Mouse (Mus musculus) stomach, postnatal 0 days (tissue): Measurements from ENCODE around the gene Krt15.

Source experiments
- CTCF ChIP-seq: IDR thresholded peaks from 2 replicates; pipeline ENCODE4 v1.5.1; 2016; ENCODE audit warnings: antibody characterized with exemption, low read depth, mild to moderate bottlenecking, moderate library complexity
- EP300 ChIP-seq: optimal IDR thresholded peaks from 2 replicates; pipeline ENCODE3; 2016; ENCODE audit warnings: antibody characterized with exemption

GRCm38 (mm10) chr11:100140966-100141365 lies 5.2 kb upstream of the Krt15 start:
- TF ChIP-seq CTCF (0 out of 2 replicates have a peak, but pooled peaks have one; percentile 2), EP300 (no peak)
